Mouse (Mus musculus) C2C12 (cell line): ENCODE data around the gene Scnm1.

Experiments
- CEBPB ChIP-seq: IDR thresholded peaks from one replicate; pipeline ENCODE4 v1.6.1; 2011; ENCODE audit warnings: low read depth, mild to moderate bottlenecking, control low read depth, moderate library complexity
- CTCF ChIP-seq: IDR thresholded peaks from one replicate; pipeline ENCODE4 v1.5.1; 2011; ENCODE audit not compliant: control insufficient read depth, insufficient read depth, insufficient read length
- USF1 ChIP-seq: IDR thresholded peaks from one replicate; pipeline ENCODE4 v1.6.1; 2011; ENCODE audit warnings: low read depth, mild to moderate bottlenecking, control low read depth, moderate library complexity

GRCm38 (mm10) chr3:95107898-95108297, 25.9 kb downstream of the Scnm1 start:
- no peak for TF ChIP-seq CTCF
- no peak for TF ChIP-seq USF1
- no peak for TF ChIP-seq CEBPB
